Mouse (Mus musculus) monocyte, adult 5-6 weeks (primary cell): ENCODE data around the gene Vmn2r49. TPM values are rescaled to one million over a fixed set of nuclear protein-coding genes. Genes with fewer than 3 reads are reported as not detected.
"Not testable (repeated sequence)": the region's sequence is repeated elsewhere in the genome, so short reads cannot be mapped to it uniquely, and the experiment has no call there.

Source experiments
- ATAC-seq: fragments of 153-309, 156-312 bp; replicated peaks from 2 replicates; pipeline ENCODE4 v1.8.0; 2017; ENCODE audit warnings: mild to moderate bottlenecking; ENCODE audit not compliant: low TSS enrichment, insufficient number of reproducible peaks, severe bottlenecking, poor library complexity, low FRiP score
- total RNA-seq: library from RNA; stranded (forward); fragments of 200-1000, 200-491, 200-594 nt; gene quantifications from 3 replicates; pipeline ENCODE4 v1.2.3, GENCODE M21; 2017

The Vmn2r49 gene
- total RNA-seq = not detected in 3 replicates

GRCm38 (mm10) chr7:9992157-9992556 is at the start of gene Vmn2r49:
TSS of gene Vmn2r49 (minus strand) at chr7:9992257.
- ATAC-seq = not testable (repeated sequence)

GRCm38 (mm10) chr7:9953485-9953884 is 38.6 kb downstream of the Vmn2r49 start, which contains the start of gene Vmn2r48:
TSS of gene Vmn2r48 (minus strand) at chr7:9953585.
- ATAC-seq = not testable (repeated sequence)

Other genes with a start within 250 kb of the Vmn2r49 start
- gene Vmn2r46, start 221.7 kb downstream of the Vmn2r49 start, total RNA-seq = not detected in 3 replicates
- gene Vmn2r47, start 150.9 kb downstream of the Vmn2r49 start, total RNA-seq = not detected in 3 replicates
- gene Vmn2r48, start 38.7 kb downstream of the Vmn2r49 start, total RNA-seq = not detected in 3 replicates
- not detected in 3 replicates for gene Vmn2r50, start 61.0 kb upstream of the Vmn2r49 start, total RNA-seq
- gene Vmn2r51, start 113.5 kb upstream of the Vmn2r49 start, total RNA-seq = not detected in 3 replicates
- gene Vmn2r52, start 184.3 kb upstream of the Vmn2r49 start, total RNA-seq = not detected in 3 replicates